Mouse (Mus musculus) G1E (cell line): ENCODE results near the gene Tial1. TPM values are rescaled to one million over a fixed set of nuclear protein-coding genes. Genes with fewer than 3 reads are reported as not detected.
A peak's percentile ranks its signal among the peaks of the same experiment; 100 is the strongest.

Source experiments
- ATAC-seq: 2 replicates; pipeline ENCODE4 v1.8.0; 2016; ENCODE audit warnings: mild to moderate bottlenecking; ENCODE audit not compliant: insufficient number of reproducible peaks, poor library complexity, low FRiP score, severe bottlenecking; ENCODE audit errors: extremely low read depth
- DNase-seq: peaks from one replicate; pipeline ENCODE4 v3.0.0; 2012; ENCODE audit warnings: low spot score
- H3K27me3 ChIP-seq: 2 replicates; pipeline ENCODE4 v1.6.1; 2012; ENCODE audit warnings: mild to moderate bottlenecking, low read length, inconsistent platforms; ENCODE audit not compliant: insufficient read depth
- H3K36me3 ChIP-seq: replicated peaks from 2 replicates; pipeline ENCODE3; 2012; ENCODE audit warnings: mild to moderate bottlenecking, inconsistent platforms
- H3K4me1 ChIP-seq: 2 replicates; pipeline ENCODE4 v1.6.1; 2012; ENCODE audit warnings: low read depth, low read length, inconsistent platforms, mixed read lengths; ENCODE audit not compliant: insufficient read depth
- H3K4me3 ChIP-seq: 2 replicates; pipeline ENCODE4 v1.5.1; 2012; ENCODE audit warnings: low read depth, mild to moderate bottlenecking, inconsistent platforms, low read length, moderate library complexity, mixed read lengths
- H3K9me3 ChIP-seq: replicated peaks from 2 replicates; pipeline ENCODE4 v1.6.1; 2012; ENCODE audit warnings: inconsistent platforms
- CTCF ChIP-seq: IDR thresholded peaks from 2 replicates; pipeline ENCODE4 v1.5.1; 2012; ENCODE audit warnings: low read depth, low read length, inconsistent platforms, mixed read lengths
- GATA1 ChIP-seq: IDR thresholded peaks from 2 replicates; pipeline ENCODE4 v1.6.1; 2012; ENCODE audit warnings: borderline replicate concordance, low read length, inconsistent platforms, mixed read lengths
- GATA2 ChIP-seq: IDR thresholded peaks from 2 replicates; pipeline ENCODE4 v1.6.1; 2012; ENCODE audit warnings: low read depth, low read length, inconsistent platforms, borderline replicate concordance
- POLR2AphosphoS5 ChIP-seq: IDR thresholded peaks from 2 replicates; pipeline ENCODE4 v1.6.1; 2012; ENCODE audit warnings: low read depth, low read length, inconsistent platforms; ENCODE audit not compliant: insufficient replicate concordance
- TAL1 ChIP-seq: conservative IDR thresholded peaks from 2 replicates; pipeline ENCODE4 v1.6.1; 2012; ENCODE audit warnings: low read depth, low read length, inconsistent platforms, mixed read lengths
- polyA plus RNA-seq: library from polyadenylated mRNA; stranded (reverse); fragments of >175 nt; gene quantifications from 2 replicates; pipeline ENCODE4 v1.2.3, GENCODE M21; 2012
- total RNA-seq, 2 experiments: library from RNA; stranded (forward) in 1 of 2; stranded (reverse) in 1 of 2; fragments of 200-1000 nt in 1 of 2; fragments of >200 nt in 1 of 2; fragmentation: Nextera tagmentation in 1 of 2; gene quantifications; 2 replicates each; pipeline ENCODE4 v1.2.3; 2014 to 2017

Tial1 gene
- total and polyA plus RNA-seq, 3 experiments = 59.7 to 139 (median 70.7) TPM

DNA sequence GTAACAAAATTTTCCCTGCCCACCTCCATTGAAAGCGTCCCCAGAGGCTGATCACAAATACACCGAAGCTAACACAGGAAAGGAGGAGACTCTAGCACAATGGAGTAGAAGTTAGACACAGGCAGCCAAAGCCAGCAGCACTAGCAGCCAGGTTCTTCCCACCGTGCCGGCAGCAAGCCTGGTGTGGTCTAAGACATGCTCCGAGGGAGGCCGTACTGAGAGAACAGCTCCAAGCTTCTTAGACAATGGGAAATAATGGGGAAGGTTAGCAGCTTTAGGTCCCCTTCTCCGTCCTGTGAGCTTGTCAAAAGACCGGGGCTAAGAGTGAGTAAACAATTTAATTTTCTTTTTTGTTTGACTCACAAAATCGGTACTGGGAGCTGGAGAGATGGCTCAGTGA is 41.8 kb downstream of the Tial1 start:
- H3K9me3 ChIP-seq = no peaks in the 10 kb centered on the region
- peaks cover 9% of the 10 kb centered on the region for H3K36me3 ChIP-seq
- no peak for ATAC-seq
- no peak overlapping the region for H3K4me3 ChIP-seq
- no peak for DNase-seq
- peaks cover 5% of the 10 kb centered on the region; the same call in 1 of the 2 replicates for H3K27me3 ChIP-seq
- TF ChIP-seq TAL1 (no peak), GATA1 (no peak)
- H3K4me1 ChIP-seq = peaks cover 67% of the 10 kb centered on the region

DNA sequence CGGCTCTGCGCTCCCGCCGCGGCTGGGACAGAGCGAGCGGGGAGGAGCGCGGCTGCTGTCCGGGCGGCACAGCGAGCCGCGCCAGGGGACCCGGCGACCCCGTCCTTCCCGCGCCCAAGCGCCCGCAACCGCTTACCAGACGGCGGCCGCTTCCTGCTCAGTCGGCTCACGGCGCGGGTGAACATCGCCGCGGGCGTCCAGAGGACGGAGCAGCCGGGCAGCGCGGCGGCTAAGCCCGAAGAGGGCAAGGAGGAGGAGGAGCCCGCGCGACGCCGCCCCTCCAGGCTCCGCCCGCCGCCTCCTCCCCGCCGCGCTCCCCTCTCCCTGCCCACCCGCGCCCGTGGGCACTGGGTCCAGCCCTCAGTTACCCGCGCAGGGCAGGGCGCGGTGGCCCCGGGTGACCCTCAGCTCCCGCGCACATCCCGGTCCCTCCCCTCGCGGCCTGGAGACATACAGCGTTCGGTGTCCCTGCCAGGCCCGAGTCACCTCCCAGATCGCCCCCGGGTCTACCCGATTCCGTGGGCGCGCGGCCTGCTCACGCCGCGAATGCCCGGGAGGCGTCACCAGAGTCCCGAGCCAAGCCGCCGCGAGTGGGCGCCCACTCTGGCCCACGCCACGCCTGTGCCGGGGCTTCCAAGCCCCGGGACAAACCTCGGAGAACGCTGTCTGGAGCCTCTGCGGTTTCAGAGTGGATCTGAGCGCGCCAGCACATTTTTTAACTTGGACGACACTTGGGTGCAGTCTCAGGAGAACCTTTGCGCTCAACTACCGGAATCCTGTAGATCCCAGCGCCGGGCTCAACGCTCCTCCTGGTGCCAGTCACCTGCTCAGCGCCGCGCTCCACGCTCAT is 43.4 kb downstream of the Tial1 start, which contains the start of gene Rgs10:
Rgs10 (minus strand) TSS at position 829 of the 850 bp plus-strand sequence.
- peaks cover 76% of the 10 kb centered on the region for H3K4me1 ChIP-seq
- H3K36me3 ChIP-seq = peaks cover 22% of the 10 kb centered on the region
- H3K4me3 ChIP-seq = peak within 1 kb of the TSS; percentile 85
- H3K9me3 ChIP-seq = no peaks in the 10 kb centered on the region
- ATAC-seq = no peak
- no peak for TF ChIP-seq TAL1
- TF ChIP-seq GATA1 = no peak
- no peak for TF ChIP-seq GATA2
- no peak for TF ChIP-seq CTCF
- TF ChIP-seq POLR2AphosphoS5 = no peak
- peak; percentile 68 for DNase-seq
- no peaks in the 10 kb centered on the region; the same call in 1 of the 2 replicates for H3K27me3 ChIP-seq

DNA sequence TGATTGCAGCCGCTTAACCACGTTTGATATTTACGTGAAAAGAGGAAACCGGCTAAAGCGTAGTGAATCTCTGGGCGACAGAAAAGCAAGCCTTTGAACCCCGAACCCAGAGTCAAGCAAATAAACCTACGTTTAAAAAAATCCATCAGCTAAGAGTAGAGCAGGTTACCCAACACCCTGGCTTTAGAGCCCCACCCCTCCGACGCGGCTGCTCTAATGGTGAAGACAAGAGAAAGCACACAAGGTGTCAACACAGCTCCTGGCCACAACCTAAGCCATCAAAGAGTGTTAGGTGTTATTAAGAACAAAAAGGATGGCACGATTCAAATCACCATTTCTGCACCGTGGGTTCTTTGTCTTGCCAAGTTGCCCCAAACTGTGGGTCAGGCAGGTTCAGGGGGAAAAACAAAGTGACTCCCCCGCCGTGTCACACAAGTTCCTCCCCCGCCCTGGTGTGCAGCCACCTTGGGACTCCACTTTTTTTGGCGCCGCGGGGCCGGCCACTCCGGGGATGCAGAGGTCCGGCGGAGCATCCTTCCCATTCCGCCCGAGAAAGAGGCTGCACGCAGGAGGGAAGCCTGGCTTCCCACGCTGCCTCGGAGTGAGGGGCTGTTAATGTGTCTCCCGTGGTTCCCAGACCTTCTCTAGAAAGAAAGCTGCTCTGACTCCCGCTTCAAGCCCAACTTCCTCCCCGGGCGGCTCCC is 44.1 kb downstream of the Tial1 start:
- Histone ChIP-seq H3K27me3 (no peaks in the 10 kb centered on the region; the same call in 1 of the 2 replicates), H3K36me3 (peaks cover 28% of the 10 kb centered on the region), H3K4me1 (peaks cover 79% of the 10 kb centered on the region), H3K4me3 (peak overlapping the region; percentile 85), H3K9me3 (no peaks in the 10 kb centered on the region)
- ATAC-seq = no peak
- TF ChIP-seq POLR2AphosphoS5 = no peak
- TF ChIP-seq CTCF = no peak
- no peak for TF ChIP-seq GATA1
- no peak for TF ChIP-seq GATA2
- TF ChIP-seq TAL1 = no peak
- no peak for DNase-seq

DNA sequence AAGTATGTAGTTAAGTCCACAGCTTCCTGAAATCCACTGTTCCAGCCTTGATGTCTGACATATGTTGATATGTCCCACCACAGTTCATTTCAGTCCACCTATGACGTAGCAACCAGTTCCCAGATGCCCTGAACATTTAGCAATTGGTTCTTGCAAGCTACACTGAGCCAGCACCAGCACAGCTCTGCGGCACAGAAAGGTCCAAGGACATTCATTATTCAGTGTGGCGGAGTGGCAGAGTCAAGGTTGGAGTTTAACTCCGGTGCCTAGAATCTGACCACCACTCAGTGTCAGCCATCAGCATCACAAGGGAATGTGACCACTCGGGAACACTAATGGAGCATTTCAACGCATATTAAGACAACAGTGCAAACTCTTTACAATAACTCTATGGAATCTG is 44.9 kb downstream of the Tial1 start:
- Histone ChIP-seq H3K36me3 (peaks cover 35% of the 10 kb centered on the region), H3K4me3 (peak overlapping the region; percentile 85), H3K9me3 (no peaks in the 10 kb centered on the region), H3K27me3 (no peaks in the 10 kb centered on the region; the same call in 1 of the 2 replicates), H3K4me1 (peaks cover 82% of the 10 kb centered on the region)
- no peak for TF ChIP-seq CTCF
- TF ChIP-seq POLR2AphosphoS5 = no peak
- TF ChIP-seq GATA2 = no peak
- no peak for TF ChIP-seq TAL1
- TF ChIP-seq GATA1 = no peak
- ATAC-seq (no peak), DNase-seq (no peak)

DNA sequence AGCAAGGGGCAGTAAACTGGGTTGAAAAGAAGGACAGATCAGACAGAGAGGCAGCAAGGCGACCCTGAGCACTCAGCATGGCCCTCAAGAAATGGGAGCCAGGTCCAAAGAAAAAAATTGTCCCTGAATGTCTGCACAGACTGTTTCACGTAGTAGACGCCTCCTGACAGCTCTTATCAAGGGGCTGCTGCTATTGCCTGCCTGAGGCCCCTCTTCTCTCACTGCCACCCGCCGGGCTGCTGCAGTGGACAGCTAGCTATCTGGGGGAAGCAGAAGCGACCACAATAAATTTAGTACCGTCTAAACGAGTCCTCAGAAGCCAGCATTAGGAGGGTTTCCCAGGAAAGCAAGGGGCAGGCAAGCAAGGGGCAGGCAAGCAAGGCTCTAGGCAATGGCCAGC is 47.1 kb downstream of the Tial1 start:
- Histone ChIP-seq H3K9me3 (no peaks in the 10 kb centered on the region), H3K36me3 (peaks cover 53% of the 10 kb centered on the region), H3K27me3 (no peaks in the 10 kb centered on the region), H3K4me3 (peak overlapping the region; percentile 85; the same call in 1 of the 2 replicates), H3K4me1 (peaks cover 82% of the 10 kb centered on the region)
- TF ChIP-seq TAL1 (peak; percentile 64), POLR2AphosphoS5 (no peak)
- peak; percentile 80 for ATAC-seq
- DNase-seq = peak; percentile 66

DNA sequence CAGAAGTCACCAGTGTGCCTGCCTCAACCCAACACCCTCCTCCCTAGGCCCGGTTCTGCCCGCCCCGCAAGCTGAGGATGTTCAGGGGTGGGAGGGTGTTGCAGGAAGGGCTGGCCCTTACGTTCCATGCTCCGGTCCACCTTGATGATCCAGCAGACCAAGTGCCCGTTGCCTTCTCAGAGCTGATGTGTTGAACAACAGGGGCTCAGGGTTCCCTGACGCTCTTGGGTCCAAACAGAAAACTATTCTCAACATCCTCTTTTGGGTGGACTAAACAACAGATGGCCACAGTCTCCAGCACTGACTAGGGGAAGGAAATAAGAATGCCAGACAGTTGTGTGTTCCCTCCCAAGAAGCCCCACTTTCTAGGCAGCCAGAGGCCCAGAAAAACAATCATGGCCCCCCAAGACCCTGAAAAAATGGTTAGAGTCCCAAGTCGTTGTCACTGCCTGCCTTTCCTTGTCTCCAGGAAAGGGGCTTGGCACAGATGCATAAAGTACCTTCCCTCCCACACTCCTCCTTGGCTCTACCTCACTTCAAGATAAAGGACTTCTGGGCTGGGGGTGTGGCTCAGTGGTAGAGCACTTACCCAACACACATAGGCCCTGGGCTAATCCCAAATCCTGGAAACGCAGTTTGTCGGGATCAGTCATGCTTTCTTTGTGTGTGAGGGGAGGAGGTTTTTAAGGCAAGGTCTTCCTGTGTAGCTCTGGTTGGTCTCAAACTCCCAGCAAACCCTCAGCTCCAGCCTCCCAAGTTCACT is 49.3 kb downstream of the Tial1 start:
- H3K4me1 ChIP-seq = peaks cover 77% of the 10 kb centered on the region
- no peak for TF ChIP-seq GATA2
- TF ChIP-seq CTCF = no peak
- ATAC-seq = no peak

More for the DNA sequence above, 49.3 kb downstream of the Tial1 start:
- H3K27me3 ChIP-seq = no peaks in the 10 kb centered on the region
- peak overlapping the region; percentile 58; the same call in 1 of the 2 replicates for H3K4me3 ChIP-seq
- peaks cover 72% of the 10 kb centered on the region for H3K36me3 ChIP-seq
- no peak for DNase-seq
- no peaks in the 10 kb centered on the region for H3K9me3 ChIP-seq
